Mouse (Mus musculus) MEL (cell line): Measurements from ENCODE around the gene Bcas2. TPM values are rescaled to one million over a fixed set of nuclear protein-coding genes. Genes with fewer than 3 reads are reported as not detected.

Experiments used
- DNase-seq: peaks from one replicate; pipeline ENCODE4 v3.0.0; 2011; ENCODE audit warnings: low read depth, low spot score
- H3K27ac ChIP-seq: 2 replicates; pipeline ENCODE4 v1.5.1; 2012; ENCODE audit warnings: low read depth, mild to moderate bottlenecking, control low read depth, low read length, moderate library complexity; ENCODE audit not compliant: control insufficient read depth
- H3K27me3 ChIP-seq, 2 experiments: fragments of 150-350 bp in 1 of 2; sonication (generic) in 1 of 2; 2 replicates each; pipeline ENCODE4 v1.6.1; 2012; ENCODE audit warnings: low read length in 2 of 2, mild to moderate bottlenecking in 2 of 2, improper control_type of control experiment in 1 of 2, moderate library complexity in 1 of 2; ENCODE audit not compliant: insufficient read depth in 2 of 2, control insufficient read depth in 1 of 2
- H3K36me3 ChIP-seq, 2 experiments: 2 replicates each; pipeline ENCODE4 v1.6.1; 2012 to 2014; ENCODE audit warnings: low read length in 2 of 2, improper control_type of control experiment in 1 of 2, inconsistent platforms in 1 of 2, mild to moderate bottlenecking in 1 of 2; ENCODE audit not compliant: insufficient read depth in 2 of 2, control insufficient read depth in 1 of 2
- H3K4me1 ChIP-seq, 2 experiments: fragments of 150-350 bp in 1 of 2; sonication (generic) in 1 of 2; 2 replicates each; pipeline ENCODE4 v1.6.1; 2012; ENCODE audit warnings: low read length in 2 of 2, improper control_type of control experiment in 1 of 2, mild to moderate bottlenecking in 1 of 2; ENCODE audit not compliant: insufficient read depth in 2 of 2, control insufficient read depth in 1 of 2
- H3K4me3 ChIP-seq, 2 experiments: fragments of 150-350 bp in 1 of 2; sonication (generic) in 1 of 2; 2 replicates each; pipeline ENCODE4 v1.5.1; 2012; ENCODE audit warnings: low read depth in 2 of 2, low read length in 2 of 2, mild to moderate bottlenecking in 2 of 2, moderate library complexity in 2 of 2, control low read depth in 1 of 2, improper control_type of control experiment in 1 of 2; ENCODE audit not compliant: control insufficient read depth in 1 of 2, insufficient read depth in 1 of 2
- H3K79me2 ChIP-seq: 2 replicates; pipeline ENCODE4 v1.6.1; 2012; ENCODE audit warnings: mild to moderate bottlenecking, low read length, moderate library complexity; ENCODE audit not compliant: control insufficient read depth, poor library complexity, insufficient read depth
- H3K9ac ChIP-seq: 2 replicates; pipeline ENCODE4 v1.6.1; 2012; ENCODE audit warnings: low read depth, mild to moderate bottlenecking, control low read depth, low read length, moderate library complexity; ENCODE audit not compliant: control insufficient read depth, poor library complexity, severe bottlenecking
- H3K9me3 ChIP-seq: fragments of 150-350 bp; sonication (generic); replicated peaks from 2 replicates; pipeline ENCODE4 v1.6.1; 2012; ENCODE audit warnings: mild to moderate bottlenecking, low read length, improper control_type of control experiment, moderate library complexity; ENCODE audit not compliant: insufficient read depth
- BHLHE40 ChIP-seq: IDR thresholded peaks from 2 replicates; pipeline ENCODE4 v1.6.1; 2012; ENCODE audit warnings: low read depth, mild to moderate bottlenecking, inconsistent platforms, low read length, improper control_type of control experiment, borderline replicate concordance
- CHD1 ChIP-seq: IDR thresholded peaks from 2 replicates; pipeline ENCODE4 v1.6.1; 2012; ENCODE audit warnings: low read depth, mild to moderate bottlenecking, inconsistent platforms, low read length, improper control_type of control experiment
- CHD2 ChIP-seq: IDR thresholded peaks from 2 replicates; pipeline ENCODE4 v1.6.1; 2011; ENCODE audit warnings: low read length, improper control_type of control experiment
- CTCF ChIP-seq, 3 experiments: IDR thresholded peaks in 2 of 3; conservative IDR thresholded peaks in 1 of 3; 2 replicates each; pipeline ENCODE4 v1.5.1; 2011 to 2012; ENCODE audit warnings: low read length in 3 of 3, low read depth in 2 of 3, mild to moderate bottlenecking in 2 of 3, improper control_type of control experiment in 1 of 3, inconsistent platforms in 1 of 3, mixed read lengths in 1 of 3, moderate library complexity in 1 of 3; ENCODE audit not compliant: control insufficient read depth in 1 of 3, insufficient read depth in 1 of 3, poor library complexity in 1 of 3, severe bottlenecking in 1 of 3
- E2F4 ChIP-seq: IDR thresholded peaks from 2 replicates; pipeline ENCODE4 v1.6.1; 2011; ENCODE audit warnings: low read depth, low read length, improper control_type of control experiment, borderline replicate concordance
- ELF1 ChIP-seq: IDR thresholded peaks from 2 replicates; pipeline ENCODE4 v1.6.1; 2014; ENCODE audit warnings: low read depth, mild to moderate bottlenecking, inconsistent platforms, low read length, improper control_type of control experiment, moderate library complexity
- EP300 ChIP-seq, 2 experiments: IDR thresholded peaks; 2 replicates each; pipeline ENCODE4 v1.6.1; 2011; ENCODE audit warnings: improper control_type of control experiment in 2 of 2, low read length in 2 of 2, low read depth in 1 of 2, mild to moderate bottlenecking in 1 of 2
- ETS1 ChIP-seq: IDR thresholded peaks from 2 replicates; pipeline ENCODE4 v1.6.1; 2012; ENCODE audit warnings: low read depth, mild to moderate bottlenecking, inconsistent platforms, low read length, improper control_type of control experiment, moderate library complexity
- HCFC1 ChIP-seq: IDR thresholded peaks from 2 replicates; pipeline ENCODE4 v1.6.1; 2012; ENCODE audit warnings: low read depth, mild to moderate bottlenecking, inconsistent platforms, low read length, improper control_type of control experiment, moderate library complexity
- KAT2A ChIP-seq: conservative IDR thresholded peaks from 2 replicates; pipeline ENCODE4 v1.6.1; 2012; ENCODE audit warnings: low read depth, low read length, improper control_type of control experiment, inconsistent platforms
- MAFK ChIP-seq: IDR thresholded peaks from 2 replicates; pipeline ENCODE4 v1.6.1; 2011; ENCODE audit warnings: low read depth, mild to moderate bottlenecking, low read length, improper control_type of control experiment, borderline replicate concordance
- MAX ChIP-seq: IDR thresholded peaks from 2 replicates; pipeline ENCODE4 v1.6.1; 2011; ENCODE audit warnings: low read length, improper control_type of control experiment
- MAZ ChIP-seq: IDR thresholded peaks from 2 replicates; pipeline ENCODE4 v1.6.1; 2012; ENCODE audit warnings: low read depth, mild to moderate bottlenecking, inconsistent platforms, low read length, improper control_type of control experiment
- MEF2A ChIP-seq: IDR thresholded peaks from 2 replicates; pipeline ENCODE4 v1.6.1; 2014; ENCODE audit warnings: low read depth, mild to moderate bottlenecking, inconsistent platforms, low read length, improper control_type of control experiment; ENCODE audit not compliant: poor library complexity, insufficient replicate concordance, severe bottlenecking; ENCODE audit errors: extremely low read depth
- MXI1 ChIP-seq: IDR thresholded peaks from 2 replicates; pipeline ENCODE4 v1.6.1; 2011; ENCODE audit warnings: mild to moderate bottlenecking, low read depth, low read length, improper control_type of control experiment
- MYB ChIP-seq: IDR thresholded peaks from 2 replicates; pipeline ENCODE4 v1.6.1; 2011; ENCODE audit warnings: mild to moderate bottlenecking, low read depth, low read length, improper control_type of control experiment
- MYC ChIP-seq: IDR thresholded peaks from 2 replicates; pipeline ENCODE4 v1.6.1; 2011; ENCODE audit warnings: low read depth, mild to moderate bottlenecking, low read length, improper control_type of control experiment, moderate library complexity
- NELFE ChIP-seq: IDR thresholded peaks from 2 replicates; pipeline ENCODE4 v1.6.1; 2011; ENCODE audit warnings: low read depth, low read length, improper control_type of control experiment
- NRF1 ChIP-seq: IDR thresholded peaks from 2 replicates; pipeline ENCODE4 v1.6.1; 2014; ENCODE audit warnings: low read depth, mild to moderate bottlenecking, inconsistent platforms, low read length, improper control_type of control experiment, moderate library complexity; ENCODE audit not compliant: poor library complexity, insufficient read depth, severe bottlenecking
- RAD21 ChIP-seq: IDR thresholded peaks from 2 replicates; pipeline ENCODE4 v1.6.1; 2011; ENCODE audit warnings: mild to moderate bottlenecking, low read depth, low read length, improper control_type of control experiment
- SIN3A ChIP-seq: IDR thresholded peaks from 2 replicates; pipeline ENCODE4 v1.6.1; 2012; ENCODE audit warnings: low read length, improper control_type of control experiment, inconsistent platforms
- SMC3 ChIP-seq: IDR thresholded peaks from 2 replicates; pipeline ENCODE4 v1.6.1; 2011; ENCODE audit warnings: low read depth, low read length, improper control_type of control experiment
- TAL1 ChIP-seq: IDR thresholded peaks from 2 replicates; pipeline ENCODE4 v1.6.1; 2012; ENCODE audit warnings: mild to moderate bottlenecking, inconsistent platforms, low read length, moderate library complexity, mixed read lengths
- USF1 ChIP-seq: IDR thresholded peaks from 2 replicates; pipeline ENCODE4 v1.6.1; 2014; ENCODE audit warnings: low read depth, mild to moderate bottlenecking, inconsistent platforms, low read length, improper control_type of control experiment, moderate library complexity
- USF2 ChIP-seq, 2 experiments: IDR thresholded peaks; 2 replicates each; pipeline ENCODE4 v1.6.1; 2011 to 2012; ENCODE audit warnings: improper control_type of control experiment in 2 of 2, low read length in 2 of 2, borderline replicate concordance in 1 of 2, inconsistent platforms in 1 of 2, low read depth in 1 of 2, mild to moderate bottlenecking in 1 of 2; ENCODE audit not compliant: insufficient read depth in 1 of 2
- ZC3H11A ChIP-seq: IDR thresholded peaks from 2 replicates; pipeline ENCODE4 v1.6.1; 2012; ENCODE audit warnings: low read depth, mild to moderate bottlenecking, inconsistent platforms, low read length, improper control_type of control experiment
- ZKSCAN1 ChIP-seq: IDR thresholded peaks from 2 replicates; pipeline ENCODE4 v1.6.1; 2012; ENCODE audit warnings: low read depth, mild to moderate bottlenecking, inconsistent platforms, low read length, improper control_type of control experiment, moderate library complexity
- ZMIZ1 ChIP-seq: IDR thresholded peaks from 2 replicates; pipeline ENCODE4 v1.6.1; 2012; ENCODE audit warnings: low read depth, mild to moderate bottlenecking, inconsistent platforms, low read length, improper control_type of control experiment, moderate library complexity
- ZNF384 ChIP-seq: IDR thresholded peaks from 2 replicates; pipeline ENCODE4 v1.6.1; 2012; ENCODE audit warnings: low read depth, mild to moderate bottlenecking, inconsistent platforms, low read length, improper control_type of control experiment
- polyA plus RNA-seq, 2 experiments: library from polyadenylated mRNA; stranded (reverse) in 1 of 2; unstranded in 1 of 2; fragments of >175 nt in 1 of 2; fragments of >200 nt in 1 of 2; gene quantifications; 2 replicates each; pipeline versions ENCODE4 v1.2.1 to v1.2.4; 2012; ENCODE audit warnings: low replicate concordance in 2 of 2, low read depth in 1 of 2; ENCODE audit not compliant: insufficient read length in 2 of 2, insufficient read depth in 1 of 2, missing spikeins in 1 of 2
- total RNA-seq: library from RNA; depleted of rRNA; stranded (reverse); fragments of 300-350 nt; gene quantifications from 2 replicates; pipeline ENCODE4 v1.2.3, GENCODE M21; 2012

Gene Bcas2
- total and polyA plus RNA-seq, 3 experiments = 117 to 166 TPM; not detected in 1

DNA sequence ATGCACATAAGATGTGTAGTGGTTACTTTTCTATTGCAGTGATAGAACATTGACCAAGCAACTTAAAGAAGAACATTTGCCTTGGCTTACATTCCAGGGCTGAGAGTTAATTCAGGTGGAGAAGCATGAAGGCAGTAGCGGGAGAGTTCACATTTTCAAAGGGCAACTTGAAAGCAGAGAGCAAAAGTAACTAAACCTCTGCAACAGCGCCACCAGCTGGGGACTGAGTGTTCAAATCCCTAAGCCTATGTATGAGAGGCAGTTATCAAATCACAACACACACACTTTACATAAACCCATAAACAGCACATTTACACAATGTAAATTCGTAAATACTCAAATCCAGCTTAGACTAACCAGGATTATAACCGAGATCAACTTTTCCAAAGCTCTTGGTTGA lies 1.7 kb upstream of the Bcas2 start:
- Histone ChIP-seq H3K4me3 (no peak overlapping the region), H3K36me3 (peaks cover 12 to 20% of the 10 kb centered on the region in 2 experiments), H3K9ac (no peak overlapping the region), H3K79me2 (peaks cover 17% of the 10 kb centered on the region), H3K27me3 (no peaks in the 10 kb centered on the region), H3K4me1 (peaks cover 0 to 11% of the 10 kb centered on the region in 2 experiments; a peak in 2 of 4 replicates), H3K9me3 (no peaks in the 10 kb centered on the region), H3K27ac (no peak overlapping the region)
- peak; percentile 79 for TF ChIP-seq ZC3H11A
- TF ChIP-seq MYC = peak; percentile 55; the same call in 1 of the 2 replicates
- TF ChIP-seq HCFC1 = no peak
- TF ChIP-seq ZNF384 = peak; percentile 61
- TF ChIP-seq EP300 (IDR thresholded peaks at IDR 0.05; ENCODE audit: low read depth in 1 of 2, low read length in 2 of 2) = no peak
- peak; percentile 88 for TF ChIP-seq SMC3
- peak; percentile 88 for TF ChIP-seq RAD21
- TF ChIP-seq CTCF (IDR thresholded peaks at IDR 0.05 in 2 of 3, conservative IDR thresholded peaks at IDR 0.05 in 1 of 3; ENCODE audit: control insufficient read depth in 1 of 3, insufficient read depth in 1 of 3, low read depth in 2 of 3, low read length in 3 of 3, poor library complexity in 1 of 3, severe bottlenecking in 1 of 3) = peak; percentile 74 to 95 (median 92)
- no peak for TF ChIP-seq TAL1
- peak; percentile 38; the same call in 1 of the 2 replicates for TF ChIP-seq MXI1
- TF ChIP-seq BHLHE40 = 0 out of 2 replicates have a peak, but pooled peaks have one; percentile 8
- peak; percentile 92 for DNase-seq

DNA sequence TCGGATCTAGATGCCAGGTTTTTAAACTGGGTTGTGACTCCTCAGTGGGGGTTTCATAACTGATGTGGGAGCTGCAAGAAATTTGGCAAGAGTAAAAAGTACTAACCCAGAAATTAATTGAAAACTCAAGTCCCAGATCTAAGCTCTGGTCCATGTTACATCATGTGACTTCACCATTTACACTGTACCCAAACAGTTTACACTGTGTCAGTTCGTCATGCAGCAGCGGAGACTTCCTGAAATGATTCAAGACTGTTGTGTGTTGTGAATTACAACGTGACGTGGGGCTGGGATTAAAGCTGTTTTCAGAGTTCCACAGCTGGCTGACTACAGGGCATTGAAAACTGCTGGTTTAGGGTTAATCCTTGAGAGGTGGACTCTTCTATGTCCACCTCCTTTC lies 1.2 kb downstream of the Bcas2 start:
- H3K27ac ChIP-seq = peak overlapping the region; percentile 53
- peak; percentile 70 for DNase-seq
- H3K9ac ChIP-seq = peak overlapping the region; percentile 88
- H3K9me3 ChIP-seq = no peaks in the 10 kb centered on the region
- H3K4me1 ChIP-seq = peaks cover 7 to 27% of the 10 kb centered on the region in 2 experiments
- peaks cover 17% of the 10 kb centered on the region for H3K79me2 ChIP-seq
- H3K36me3 ChIP-seq = peaks cover 32 to 45% of the 10 kb centered on the region in 2 experiments
- peak overlapping the region; percentile 82 to 96 for H3K4me3 ChIP-seq
- H3K27me3 ChIP-seq = no peaks in the 10 kb centered on the region
- no peak for TF ChIP-seq KAT2A
- no peak for TF ChIP-seq E2F4
- no peak for TF ChIP-seq USF2 (IDR thresholded peaks at IDR 0.05; ENCODE audit: borderline replicate concordance in 1 of 2, insufficient read depth in 1 of 2, low read depth in 1 of 2, low read length in 2 of 2)
- no peak for TF ChIP-seq MEF2A
- no peak for TF ChIP-seq ELF1
- no peak for TF ChIP-seq MYC
- peak; percentile 75 for TF ChIP-seq USF1
- TF ChIP-seq HCFC1 = no peak; the same call in 1 of the 2 replicates
- no peak for TF ChIP-seq TAL1
- TF ChIP-seq MAFK = no peak
- no peak; the same call in 1 of the 2 replicates for TF ChIP-seq CHD1
- TF ChIP-seq SMC3 = no peak
- TF ChIP-seq ZKSCAN1 = no peak
- TF ChIP-seq MAX = 0 out of 2 replicates have a peak, but pooled peaks have one; percentile 23
- TF ChIP-seq ZMIZ1 = no peak
- no peak for TF ChIP-seq MYB
- no peak for TF ChIP-seq CHD2
- no peak for TF ChIP-seq ZC3H11A
- TF ChIP-seq EP300 (IDR thresholded peaks at IDR 0.05; ENCODE audit: low read depth in 1 of 2, low read length in 2 of 2) = no peak
- TF ChIP-seq ZNF384 = no peak
- no peak for TF ChIP-seq BHLHE40
- TF ChIP-seq NELFE = no peak
- peak; percentile 39; the same call in 1 of the 2 replicates for TF ChIP-seq ETS1
- TF ChIP-seq MAZ = no peak
- TF ChIP-seq NRF1 = no peak
- peak; percentile 37; the same call in 1 of the 2 replicates for TF ChIP-seq SIN3A
- no peak; the same call in none of the 2 replicates for TF ChIP-seq MXI1
- no peak for TF ChIP-seq RAD21
